Comparison of ENCODE assay signal across 8 mouse cellular contexts in the genomic region with DNA sequence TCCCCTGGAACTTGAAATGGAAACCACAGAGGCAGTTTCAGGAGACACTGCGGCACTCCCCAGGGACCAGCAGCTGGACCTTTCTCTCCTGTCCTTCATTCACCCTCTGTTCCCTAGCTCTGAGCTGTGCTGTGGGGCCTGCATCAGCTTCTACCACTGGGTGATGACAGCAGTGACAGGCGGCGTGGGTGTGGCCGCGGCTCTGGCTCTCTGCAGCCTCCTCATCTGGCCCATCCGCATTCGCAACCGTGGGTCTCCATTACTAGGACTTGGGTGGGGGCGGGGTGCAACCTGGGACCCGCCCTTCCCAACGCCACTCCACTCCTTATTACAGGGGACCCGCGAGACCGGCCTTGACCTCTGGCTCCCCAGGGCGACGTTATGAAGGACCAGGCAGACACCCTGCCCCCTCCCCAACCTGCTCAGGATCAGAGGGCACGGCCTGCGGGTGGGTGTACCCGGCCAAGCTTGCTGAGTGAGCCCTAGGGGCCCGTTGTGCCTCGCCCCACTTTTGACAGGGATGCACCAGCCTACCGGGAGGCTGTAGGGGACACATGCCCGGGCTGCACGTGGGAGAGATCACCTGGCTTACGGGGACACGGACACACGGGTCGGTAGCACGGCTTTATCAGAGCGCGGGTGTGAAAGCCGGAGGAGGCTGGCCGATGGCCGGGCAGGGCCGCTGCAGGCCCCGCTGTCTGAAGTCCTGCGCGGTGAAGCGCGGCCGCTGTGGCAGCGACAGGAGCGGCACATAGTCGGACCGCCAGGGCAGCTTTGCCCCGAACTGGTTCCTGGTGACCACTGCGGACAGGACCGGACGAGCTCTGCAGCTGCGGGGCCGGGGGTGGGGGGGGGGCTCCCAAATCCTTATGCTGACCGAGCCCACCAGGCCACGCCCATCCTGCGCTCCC. TPM values are rescaled to one million over a fixed set of nuclear protein-coding genes. Genes with fewer than 3 reads are reported as not detected.
A peak's percentile ranks its signal among the peaks of the same experiment; 100 is the strongest.
DNase-seq lines count a peak whose midpoint lies in the region; ATAC-seq and TF ChIP-seq lines count a peak whose summit lies in the region.

No protein-coding gene starts in this region.

- WGBS in lung, adult 2 months: 40% methylated on average over 54 of the region's 54 CpGs
- WGBS in heart, embryonic 14.5 days: 3% methylated on average over 54 of the region's 54 CpGs
- 9% methylated on average over 54 of the region's 54 CpGs for WGBS in limb, embryonic 12.5 days
- WGBS in stomach, embryonic 14.5 days: 16% methylated on average over 52 of the region's 54 CpGs

- H3K4me1 ChIP-seq in lung, adult 2 months (ENCODE audit: control insufficient read depth, insufficient read depth, low read length): peaks cover 6% of the 10 kb centered on the region; the same call in 1 of the 2 replicates
- H3K4me1 ChIP-seq in heart, embryonic 14.5 days (ENCODE audit: control insufficient read depth in 2 of 2, insufficient read depth in 2 of 2, low read length in 2 of 2): peaks cover 31 to 71% of the 10 kb centered on the region in 2 experiments
- H3K4me1 ChIP-seq in limb, embryonic 12.5 days (replicated peaks): peaks cover 40% of the 10 kb centered on the region
- peaks cover 23% of the 10 kb centered on the region; the same call in 1 of the 2 replicates for H3K4me1 ChIP-seq in stomach, embryonic 14.5 days (ENCODE audit: control insufficient read depth, insufficient read depth, low read length)

- peak overlapping the region; percentile 73 for H3K9ac ChIP-seq in heart, embryonic 14.5 days (ENCODE audit: low read length)
- H3K9ac ChIP-seq in limb, embryonic 12.5 days (replicated peaks): peak overlapping the region; percentile 55
- peak overlapping the region; percentile 25; the same call in 1 of the 2 replicates for H3K9ac ChIP-seq in stomach, embryonic 14.5 days (replicated peaks; ENCODE audit: low read depth, low read length)

- H3K27ac ChIP-seq in heart, embryonic 14.5 days (replicated peaks in 1 of 2; ENCODE audit: control insufficient read depth in 1 of 2, insufficient read depth in 1 of 2, low read depth in 2 of 2, low read length in 2 of 2): peak overlapping the region; percentile 88 to 96
- H3K27ac ChIP-seq in limb, embryonic 12.5 days: no peak overlapping the region
- H3K27ac ChIP-seq in stomach, embryonic 14.5 days (ENCODE audit: low read length): no peak overlapping the region

- H3K4me2 ChIP-seq in heart, embryonic 14.5 days (ENCODE audit: low read length): peak overlapping the region; percentile 69
- peak overlapping the region; percentile 67 for H3K4me2 ChIP-seq in limb, embryonic 12.5 days
- peak overlapping the region; percentile 62 for H3K4me2 ChIP-seq in stomach, embryonic 14.5 days (replicated peaks; ENCODE audit: low read depth, low read length)

- intact Hi-C loops in left cerebral cortex, postnatal 25 days (cut with DNase I): no loop called here

- peaks cover 46% of the 10 kb centered on the region for H3K36me3 ChIP-seq in heart, embryonic 14.5 days (ENCODE audit: control insufficient read depth, insufficient read depth, low read length)
- H3K36me3 ChIP-seq in limb, embryonic 12.5 days: peaks cover 42% of the 10 kb centered on the region
- H3K36me3 ChIP-seq in stomach, embryonic 14.5 days (ENCODE audit: control insufficient read depth, insufficient read depth, low read length): peaks cover 26% of the 10 kb centered on the region

- no peaks in the 10 kb centered on the region for H3K9me3 ChIP-seq in heart, embryonic 14.5 days (ENCODE audit: control insufficient read depth, low read length)
- no peaks in the 10 kb centered on the region for H3K9me3 ChIP-seq in limb, embryonic 12.5 days
- no peaks in the 10 kb centered on the region for H3K9me3 ChIP-seq in stomach, embryonic 14.5 days (ENCODE audit: control insufficient read depth, low read depth, low read length)

- peak; percentile 63 for ATAC-seq in heart, embryonic 14.5 days (ENCODE audit: insufficient number of reproducible peaks, insufficient read depth, low FRiP score, low read depth)
- ATAC-seq in limb, embryonic 12.5 days (ENCODE audit: insufficient number of reproducible peaks, insufficient read depth, low FRiP score, low TSS enrichment, low read depth): no peak
- 0 out of 2 replicates have a peak, but pooled peaks have one; percentile 2 for ATAC-seq in stomach, embryonic 14.5 days (ENCODE audit: insufficient number of reproducible peaks, insufficient read depth, low FRiP score, low read depth)
- ATAC-seq in megakaryocyte-erythroid progenitor cell, adult 5-6 weeks (replicated peaks; ENCODE audit: low FRiP score, low TSS enrichment, poor library complexity, severe bottlenecking): no peak

- DNase-seq in lung, adult 2 months: no peak
- no peak for DNase-seq in lung, postnatal 36 days
- DNase-seq in left cerebral cortex, postnatal 25 days (ENCODE audit: low spot score in 2 of 2): no peak
- no peak for DNase-seq in left cerebral cortex, adult 9 months (ENCODE audit: low spot score in 2 of 2)

- no peak for TF ChIP-seq CTCF in lung, adult 2 months (IDR thresholded peaks at IDR 0.05; ENCODE audit: insufficient read depth, low read length)

- H3K27me3 ChIP-seq in heart, embryonic 14.5 days (ENCODE audit: control insufficient read depth, insufficient read depth, low read length): no peaks in the 10 kb centered on the region
- H3K27me3 ChIP-seq in limb, embryonic 12.5 days: peaks cover 50% of the 10 kb centered on the region
- no peaks in the 10 kb centered on the region; the same call in 1 of the 2 replicates for H3K27me3 ChIP-seq in stomach, embryonic 14.5 days (ENCODE audit: control insufficient read depth, insufficient read depth, low read length)

- TF ChIP-seq POLR2A in lung, adult 2 months (IDR thresholded peaks at IDR 0.05; ENCODE audit: borderline replicate concordance, extremely low read depth, low read depth, low read length): no peak

- H3K4me3 ChIP-seq in lung, adult 2 months (replicated peaks; ENCODE audit: extremely low read depth, low read depth, low read length): peak overlapping the region; percentile 7
- H3K4me3 ChIP-seq in heart, embryonic 14.5 days (ENCODE audit: control insufficient read depth in 1 of 2, insufficient read depth in 1 of 2, low read depth in 1 of 2, low read length in 2 of 2): peak overlapping the region; percentile 35 to 40
- peak overlapping the region; percentile 37 for H3K4me3 ChIP-seq in limb, embryonic 12.5 days (replicated peaks)
- peak overlapping the region; percentile 29 for H3K4me3 ChIP-seq in stomach, embryonic 14.5 days (ENCODE audit: low read depth, low read length)

RNA-seq across cellular contexts. Expression of a gene that starts 1.9 kb away (rescaled TPM):
- 21.9 and 25.8 TPM in 2 replicates for polyA plus RNA-seq in lung, adult 2 months (2012; rRNA removed)
- 0.28 and 0.38 TPM in 2 replicates for polyA plus RNA-seq in heart, embryonic 14.5 days (2014; fragmentation: Nextera tagmentation; extraction: Ambion mirVana)
- 0.76 and 0.79 TPM in 2 replicates for polyA plus RNA-seq in limb, embryonic 12.5 days (2016; fragmentation: Nextera tagmentation; extraction: Ambion mirVana)
- polyA plus RNA-seq in stomach, embryonic 14.5 days (2014; fragmentation: Nextera tagmentation; extraction: Ambion mirVana): 0.43 and 0.59 TPM in 2 replicates
- total RNA-seq in megakaryocyte-erythroid progenitor cell, adult 5-6 weeks (2014; fragmentation: Nextera tagmentation): 0.70 TPM in 1 of 2 replicates, not detected in the other
- 1.9 TPM in 1 of 2 replicates, not detected in the other for total RNA-seq in megakaryocyte-erythroid progenitor cell, adult 5-6 weeks (2017)
- total RNA-seq in left cerebral cortex, postnatal 25 days (2021): 1 to 10 TPM in 1 of 2 experiments, under 1 TPM in 1; 0.78 to 2.2 TPM

RNA-seq across cellular contexts. Expression of a gene that starts 6.4 kb away (rescaled TPM):
- 33.3 and 39.9 TPM in 2 replicates for polyA plus RNA-seq in lung, adult 2 months (2012; rRNA removed)
- polyA plus RNA-seq in heart, embryonic 14.5 days (2014; fragmentation: Nextera tagmentation; extraction: Ambion mirVana): 3.7 and 6.5 TPM in 2 replicates
- polyA plus RNA-seq in limb, embryonic 12.5 days (2016; fragmentation: Nextera tagmentation; extraction: Ambion mirVana): 12.5 and 13.3 TPM in 2 replicates
- 4.7 and 4.8 TPM in 2 replicates for polyA plus RNA-seq in stomach, embryonic 14.5 days (2014; fragmentation: Nextera tagmentation; extraction: Ambion mirVana)
- total RNA-seq in megakaryocyte-erythroid progenitor cell, adult 5-6 weeks (2014; fragmentation: Nextera tagmentation): 15.7 and 16.4 TPM in 2 replicates
- total RNA-seq in megakaryocyte-erythroid progenitor cell, adult 5-6 weeks (2017): 13.9 and 14.1 TPM in 2 replicates
- total RNA-seq in left cerebral cortex, postnatal 25 days (2021): 10 to 100 TPM; 39.3 to 41.1 TPM

RNA-seq across cellular contexts. Expression of a gene that starts 13.4 kb away (rescaled TPM):
- 106 and 134 TPM in 2 replicates for polyA plus RNA-seq in lung, adult 2 months (2012; rRNA removed)
- polyA plus RNA-seq in heart, embryonic 14.5 days (2014; fragmentation: Nextera tagmentation; extraction: Ambion mirVana): 94.2 and 97.0 TPM in 2 replicates
- polyA plus RNA-seq in limb, embryonic 12.5 days (2016; fragmentation: Nextera tagmentation; extraction: Ambion mirVana): 122 TPM in 2 replicates
- polyA plus RNA-seq in stomach, embryonic 14.5 days (2014; fragmentation: Nextera tagmentation; extraction: Ambion mirVana): 98.6 TPM in 2 replicates
- total RNA-seq in megakaryocyte-erythroid progenitor cell, adult 5-6 weeks (2014; fragmentation: Nextera tagmentation): 25.7 and 37.6 TPM in 2 replicates
- 44.2 and 61.1 TPM in 2 replicates for total RNA-seq in megakaryocyte-erythroid progenitor cell, adult 5-6 weeks (2017)
- 10 to 100 TPM; 23.5 to 28.4 TPM for total RNA-seq in left cerebral cortex, postnatal 25 days (2021)

RNA-seq across cellular contexts. Expression of a gene that starts 14.6 kb away (rescaled TPM):
- polyA plus RNA-seq in lung, adult 2 months (2012; rRNA removed): 59.3 and 61.8 TPM in 2 replicates
- polyA plus RNA-seq in heart, embryonic 14.5 days (2014; fragmentation: Nextera tagmentation; extraction: Ambion mirVana): 64.6 and 67.0 TPM in 2 replicates
- polyA plus RNA-seq in limb, embryonic 12.5 days (2016; fragmentation: Nextera tagmentation; extraction: Ambion mirVana): 136 and 137 TPM in 2 replicates
- 81.3 and 88.7 TPM in 2 replicates for polyA plus RNA-seq in stomach, embryonic 14.5 days (2014; fragmentation: Nextera tagmentation; extraction: Ambion mirVana)
- 28.5 and 50.0 TPM in 2 replicates for total RNA-seq in megakaryocyte-erythroid progenitor cell, adult 5-6 weeks (2014; fragmentation: Nextera tagmentation)
- total RNA-seq in megakaryocyte-erythroid progenitor cell, adult 5-6 weeks (2017): 12.2 and 14.9 TPM in 2 replicates
- 10 to 100 TPM; 63.5 to 70.2 TPM for total RNA-seq in left cerebral cortex, postnatal 25 days (2021)

RNA-seq across cellular contexts. Expression of a gene that starts 20.5 kb away (rescaled TPM):
- 79.2 and 83.4 TPM in 2 replicates for polyA plus RNA-seq in lung, adult 2 months (2012; rRNA removed)
- 52.6 and 53.5 TPM in 2 replicates for polyA plus RNA-seq in heart, embryonic 14.5 days (2014; fragmentation: Nextera tagmentation; extraction: Ambion mirVana)
- polyA plus RNA-seq in limb, embryonic 12.5 days (2016; fragmentation: Nextera tagmentation; extraction: Ambion mirVana): 71.9 and 74.6 TPM in 2 replicates
- polyA plus RNA-seq in stomach, embryonic 14.5 days (2014; fragmentation: Nextera tagmentation; extraction: Ambion mirVana): 44.8 and 48.5 TPM in 2 replicates
- total RNA-seq in megakaryocyte-erythroid progenitor cell, adult 5-6 weeks (2014; fragmentation: Nextera tagmentation): 12.3 and 31.4 TPM in 2 replicates
- total RNA-seq in megakaryocyte-erythroid progenitor cell, adult 5-6 weeks (2017): 31.2 and 37.8 TPM in 2 replicates
- total RNA-seq in left cerebral cortex, postnatal 25 days (2021): 10 to 100 TPM; 83.7 to 87.7 TPM

Comparison
In these comparisons a context has a peak if more than half of its experiments do, and no peak if none do; other contexts are left out.
1. ATAC-seq: peak in heart, embryonic 14.5 days (single experiment) and stomach, embryonic 14.5 days (single experiment); none in limb, embryonic 12.5 days (single experiment) and megakaryocyte-erythroid progenitor cell, adult 5-6 weeks (single experiment).
2. H3K27ac ChIP-seq: peak in heart, embryonic 14.5 days (2 of 2); none in limb, embryonic 12.5 days (single experiment) and stomach, embryonic 14.5 days (single experiment).
3. RNA of a gene that starts 1.9 kb away (polyA plus RNA-seq): 21.9 to 25.8 TPM in lung, adult 2 months; 0.76 to 0.79 TPM in limb, embryonic 12.5 days, 0.43 to 0.59 TPM in stomach, embryonic 14.5 days and 0.28 to 0.38 TPM in heart, embryonic 14.5 days; every median in the first group is over 10 times any median in the second.
4. Peak in every context shown above with its lines, with median percentiles within 50 percentile points of each other: H3K4me3 ChIP-seq, H3K4me2 ChIP-seq and H3K9ac ChIP-seq.